Mouse (Mus musculus) heart, postnatal 10 days (tissue): ENCODE measurements around the gene Pdzd7. TPM values are rescaled to one million over a fixed set of nuclear protein-coding genes. Genes with fewer than 3 reads are reported as not detected.

Source experiments
- DNase-seq, 2 experiments: peaks; one replicate each; pipeline ENCODE4 v3.0.0; 2021
- intact Hi-C: fragments of 180-260 bp; cut with DNase I; formaldehyde crosslinking; loops from one replicate; pipeline ENCODE4 v1.15.1; 2025
- total RNA-seq, 2 experiments: library from RNA; stranded (reverse); gene quantifications; 2 replicates each; pipeline ENCODE4 v1.2.3; 2021

The Pdzd7 gene
- under 1 TPM in 1 of 2 experiments, not detected in 1; 0.22 TPM for total RNA-seq

GRCm38 (mm10) chr19:45045651-45046050 lies at the start of gene Pdzd7:
Pdzd7 (minus strand) TSS chr19:45045717.
- intact Hi-C loops: no loop called here
- no peak for DNase-seq

GRCm38 (mm10) chr19:45081841-45082550 lies 36.5 kb upstream of the Pdzd7 start:
- intact Hi-C loops: loop anchor here (2.0 kb wide), 1 partner anchor 25 kb away; no protein-coding TSS in a partner anchor
- DNase-seq: peak; percentile 53 to 72

GRCm38 (mm10) chr19:45081279-45081678 lies 35.8 kb upstream of the Pdzd7 start:
- intact Hi-C loops: loop anchor here (2.0 kb wide), 1 partner anchor 24 kb away; no protein-coding TSS in a partner anchor
- peak; percentile 72 to 87 for DNase-seq

- intact Hi-C loops: loop anchor here (2.0 kb wide), 1 partner anchor 24 kb away; no protein-coding TSS in a partner anchor
- DNase-seq: no peak
Measured at GRCm38 (mm10) chr19:45080711-45081110, 35.2 kb upstream of the Pdzd7 start.

GRCm38 (mm10) chr19:45079769-45080515 lies 34.4 kb upstream of the Pdzd7 start:
- intact Hi-C loops: loop anchor here (2.0 kb wide), 2 partner anchors 23 to 81 kb away; no protein-coding TSS in a partner anchor

GRCm38 (mm10) chr19:45078971-45079764 lies 33.7 kb upstream of the Pdzd7 start:
- DNase-seq: peak; percentile 41 to 57
- intact Hi-C loops: loop anchor here (2.0 kb wide), 1 partner anchor 82 kb away; no protein-coding TSS in a partner anchor

More at GRCm38 (mm10) chr19:45079769-45080515, 34.4 kb upstream of the Pdzd7 start:
- peak; percentile 82 to 86 for DNase-seq

GRCm38 (mm10) chr19:45077742-45078645 lies 32.5 kb upstream of the Pdzd7 start:
- intact Hi-C loops: loop anchor here (2.0 kb wide), 1 partner anchor 83 kb away; no protein-coding TSS in a partner anchor
- peak in 1 of 2 experiments; percentile 38 for DNase-seq

GRCm38 (mm10) chr19:45076586-45077510 lies 31.3 kb upstream of the Pdzd7 start:
- DNase-seq: peak; percentile 69 to 78
- intact Hi-C loops: no loop called here

GRCm38 (mm10) chr19:45076036-45076575 lies 30.6 kb upstream of the Pdzd7 start:
- peak; percentile 15 to 25 for DNase-seq
- intact Hi-C loops: no loop called here

GRCm38 (mm10) chr19:45075323-45076035 lies 30.0 kb upstream of the Pdzd7 start:
- intact Hi-C loops: no loop called here
- DNase-seq: peak; percentile 43 to 51

- intact Hi-C loops: no loop called here
- peak; percentile 96 to 97 for DNase-seq
Measured at GRCm38 (mm10) chr19:45074580-45075322, 29.2 kb upstream of the Pdzd7 start, which contains the start of gene Kazald1. Kazald1 (plus strand) TSS chr19:45075241.

GRCm38 (mm10) chr19:45073871-45074542 lies 28.5 kb upstream of the Pdzd7 start:
- intact Hi-C loops: no loop called here

GRCm38 (mm10) chr19:45067758-45068510 lies 22.4 kb upstream of the Pdzd7 start:
- intact Hi-C loops: no loop called here
- DNase-seq: no peak

More at GRCm38 (mm10) chr19:45073871-45074542, 28.5 kb upstream of the Pdzd7 start:
- peak; percentile 87 to 92 for DNase-seq

GRCm38 (mm10) chr19:45067170-45067569 lies 21.7 kb upstream of the Pdzd7 start:
- intact Hi-C loops: no loop called here
- no peak for DNase-seq

GRCm38 (mm10) chr19:45065226-45065625 lies 19.7 kb upstream of the Pdzd7 start:
- DNase-seq: no peak
- intact Hi-C loops: no loop called here
